Mouse (Mus musculus): ENCODE results near the gene Col11a1. TPM values are rescaled to one million over a fixed set of nuclear protein-coding genes. Genes with fewer than 3 reads are reported as not detected.

Gene Col11a1
- 10 to 100 TPM; 47.0 to 92.3 TPM for total RNA-seq (2021)
- long read RNA-seq, experiment 1, full-length matches to known transcripts, result 30 of 52 reads
- long read RNA-seq, experiment 1, partial matches to known transcripts, result 19 of 52 reads
- long read RNA-seq, experiment 1, other reads (novel, unspliced or antisense), result 3 of 52 reads
- long read RNA-seq, experiment 2, full-length matches to known transcripts, result 19 of 36 reads
- long read RNA-seq, experiment 2, partial matches to known transcripts, result 14 of 36 reads
- long read RNA-seq, experiment 2, other reads (novel, unspliced or antisense), result 3 of 36 reads

DNA sequence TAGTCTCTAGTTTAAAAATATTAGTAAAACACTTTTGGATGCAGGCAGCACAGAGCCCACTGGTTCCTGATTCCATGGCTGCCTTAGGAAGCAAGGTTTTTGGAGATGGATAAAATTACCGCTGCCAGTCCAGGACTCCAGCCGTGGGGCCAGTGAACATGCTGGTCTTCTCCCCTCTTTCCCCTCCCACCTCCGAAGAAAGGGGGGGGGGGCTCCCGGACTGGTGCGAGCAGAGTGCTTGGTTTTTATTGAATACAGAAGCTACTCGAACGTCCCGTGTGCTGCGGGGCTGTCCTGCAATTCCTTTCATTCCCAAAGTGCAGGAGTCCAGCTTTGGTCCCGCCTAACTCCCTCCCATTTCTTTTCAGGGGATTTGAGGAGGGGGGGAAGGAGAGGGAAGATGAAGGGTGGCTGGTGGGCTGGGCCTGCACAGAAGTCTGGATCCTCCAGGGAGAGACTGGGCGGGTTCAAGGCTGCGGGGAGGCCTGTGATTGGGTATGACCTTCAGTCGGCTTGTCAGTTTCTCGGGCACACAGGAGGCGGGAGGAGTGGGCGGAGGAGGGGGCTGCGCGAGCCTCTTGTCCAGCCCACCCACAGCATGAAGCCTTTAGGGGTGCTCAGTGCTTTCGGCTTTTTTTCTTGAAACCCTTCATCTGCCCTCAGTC lies at the start of gene Col11a1:
TSS of gene Col11a1 (plus strand) at position 570 of the 665 bp plus-strand sequence.
- peak; percentile 43 for DNase-seq

- no peak for DNase-seq
These were observed 39.4 kb upstream of the Col11a1 start for GRCm38 (mm10) chr3:113990936-113991335.

DNA sequence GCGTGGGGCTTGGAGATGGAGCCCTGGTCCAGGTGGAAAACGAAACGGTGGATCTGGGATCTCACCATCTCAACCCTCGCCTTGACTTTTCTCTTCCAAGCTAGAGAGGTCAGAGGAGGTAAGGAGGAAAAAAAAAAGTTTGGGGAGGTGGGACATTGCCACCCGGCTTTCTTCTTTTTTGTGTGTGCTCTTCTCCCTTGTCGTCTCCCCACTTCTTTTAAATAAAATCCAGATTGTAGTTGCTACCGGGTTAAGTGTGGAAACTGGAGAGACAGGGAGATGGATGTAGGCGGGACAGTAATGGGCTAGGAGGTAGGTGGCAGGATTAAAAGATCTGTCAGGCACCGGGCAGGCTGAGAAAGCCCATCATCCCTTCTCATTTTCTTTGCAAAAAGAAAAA lies 546 bp downstream of the Col11a1 start:
- no peak for DNase-seq

- peak; percentile 5 for DNase-seq
These were observed 1.2 kb downstream of the Col11a1 start for GRCm38 (mm10) chr3:114031351-114032213.

GRCm38 (mm10) chr3:114032333-114032732 lies 2.0 kb downstream of the Col11a1 start:
- no peak for DNase-seq

DNA sequence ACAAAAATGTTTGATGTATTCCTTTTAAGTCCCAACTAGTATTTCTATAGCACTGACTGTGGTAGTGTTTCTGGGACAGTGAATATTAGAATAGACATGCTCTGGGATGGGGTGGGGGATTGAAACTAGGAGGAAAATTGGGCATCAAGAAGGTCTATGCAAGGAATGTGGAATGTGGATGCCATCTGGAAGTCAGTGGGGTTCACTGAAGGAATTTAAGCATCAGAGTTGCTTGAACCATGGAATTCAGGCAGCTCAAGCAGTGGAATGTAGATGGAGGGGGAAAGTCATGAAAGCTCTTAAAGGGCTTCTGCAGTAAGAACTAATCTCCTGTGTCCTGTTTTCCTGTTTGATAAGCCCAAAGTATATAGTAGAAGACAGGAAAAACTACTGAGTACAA lies 22.1 kb downstream of the Col11a1 start:
- DNase-seq, result no peak

- DNase-seq, result no peak
These were observed 23.2 kb downstream of the Col11a1 start for GRCm38 (mm10) chr3:114053501-114053900.

DNA sequence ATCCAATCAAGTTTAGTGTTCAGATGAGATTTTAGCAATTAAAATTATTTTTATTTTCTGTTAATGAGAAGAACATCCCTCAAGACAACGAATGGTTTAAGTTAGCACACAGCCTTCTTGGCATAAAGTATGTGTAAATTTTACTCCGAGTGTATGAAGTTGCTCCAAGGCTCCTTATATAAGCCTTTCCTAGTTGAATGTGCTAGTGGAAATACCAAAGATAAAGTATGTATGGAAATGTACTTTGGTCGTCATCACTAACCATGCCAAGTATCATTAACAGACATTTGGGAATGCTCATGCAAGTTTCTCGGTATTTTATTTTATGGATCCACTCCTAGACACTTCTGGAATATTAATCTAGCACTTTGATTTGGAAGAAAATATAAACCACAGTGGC lies 34.8 kb downstream of the Col11a1 start:
- DNase-seq, result no peak

DNA sequence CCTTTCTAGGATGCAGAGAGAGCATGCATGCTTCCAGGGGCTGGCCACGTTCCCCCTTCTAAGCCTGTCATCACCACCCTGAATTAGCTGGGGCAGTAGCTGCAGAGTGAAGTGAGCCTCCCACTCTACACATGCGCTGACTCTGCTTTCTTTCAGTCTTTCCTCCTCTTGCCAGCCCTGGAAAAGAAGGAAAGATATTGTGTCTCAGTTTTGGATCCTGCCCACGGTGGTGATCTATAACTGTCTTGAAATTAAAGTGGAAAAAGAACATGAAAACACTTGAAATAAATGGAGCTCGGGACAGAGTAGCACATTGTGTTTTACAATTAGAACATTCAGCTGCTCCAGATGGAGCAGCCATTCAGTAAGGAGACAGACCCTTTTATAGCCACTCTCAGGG lies 35.2 kb downstream of the Col11a1 start:
- DNase-seq, result peak; percentile 19

DNA sequence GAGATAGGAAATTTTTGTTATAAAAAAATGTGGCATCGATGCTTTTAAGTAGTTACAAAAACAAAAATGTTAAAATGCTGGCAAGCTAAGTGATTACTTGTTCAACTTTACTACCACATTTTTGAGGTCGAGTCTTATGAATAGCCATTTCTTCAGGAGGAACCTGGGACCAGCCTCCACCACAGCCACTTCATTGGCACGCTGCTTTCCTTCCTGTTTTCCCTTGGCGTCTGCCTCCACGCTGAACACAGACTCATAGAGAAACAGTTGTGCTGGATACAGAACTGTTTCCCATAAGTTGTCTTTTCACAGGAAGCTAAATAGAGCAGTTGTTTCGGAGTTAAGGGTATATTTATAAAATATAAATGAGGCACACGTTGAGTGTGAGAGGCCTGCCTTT lies 69.0 kb downstream of the Col11a1 start:
- DNase-seq, result no peak

DNA sequence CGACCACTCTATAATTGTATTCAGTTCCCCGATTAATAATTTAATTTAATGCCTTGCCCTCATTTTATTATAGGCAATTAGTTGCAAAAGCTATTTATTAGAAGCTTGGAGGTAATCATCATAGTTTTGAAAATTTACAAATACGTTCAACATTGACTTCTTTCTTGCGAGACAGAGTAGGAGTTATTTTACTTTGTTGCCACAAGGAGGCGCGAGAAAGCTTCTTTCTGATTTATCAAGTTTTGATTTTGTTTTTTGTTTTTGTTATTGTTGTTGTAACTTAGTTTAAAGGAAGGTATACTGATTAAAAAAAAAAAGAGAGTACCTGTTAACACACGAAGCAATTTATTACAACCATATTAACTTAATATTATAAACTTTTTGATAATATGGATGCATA lies 76.8 kb downstream of the Col11a1 start:
- no peak for DNase-seq

DNA sequence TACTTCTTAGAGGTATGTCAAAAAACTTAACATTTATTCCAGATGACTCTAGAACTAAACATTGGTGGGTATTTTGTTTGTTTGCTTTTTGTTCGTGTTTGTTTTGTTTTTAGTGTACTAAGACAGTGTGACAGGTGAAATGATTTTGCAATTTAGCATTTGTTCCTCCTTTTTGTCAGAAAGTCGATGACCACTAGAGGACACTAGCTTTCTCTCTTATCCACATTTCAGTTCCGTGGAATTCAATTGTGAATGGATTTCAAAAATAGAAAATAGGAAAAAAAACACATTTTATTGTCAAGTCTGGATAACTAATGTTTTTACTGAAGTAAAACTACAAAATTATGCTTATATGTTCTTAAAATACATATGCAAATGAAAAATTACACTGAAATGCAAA lies 116.8 kb downstream of the Col11a1 start:
- no peak for DNase-seq

DNA sequence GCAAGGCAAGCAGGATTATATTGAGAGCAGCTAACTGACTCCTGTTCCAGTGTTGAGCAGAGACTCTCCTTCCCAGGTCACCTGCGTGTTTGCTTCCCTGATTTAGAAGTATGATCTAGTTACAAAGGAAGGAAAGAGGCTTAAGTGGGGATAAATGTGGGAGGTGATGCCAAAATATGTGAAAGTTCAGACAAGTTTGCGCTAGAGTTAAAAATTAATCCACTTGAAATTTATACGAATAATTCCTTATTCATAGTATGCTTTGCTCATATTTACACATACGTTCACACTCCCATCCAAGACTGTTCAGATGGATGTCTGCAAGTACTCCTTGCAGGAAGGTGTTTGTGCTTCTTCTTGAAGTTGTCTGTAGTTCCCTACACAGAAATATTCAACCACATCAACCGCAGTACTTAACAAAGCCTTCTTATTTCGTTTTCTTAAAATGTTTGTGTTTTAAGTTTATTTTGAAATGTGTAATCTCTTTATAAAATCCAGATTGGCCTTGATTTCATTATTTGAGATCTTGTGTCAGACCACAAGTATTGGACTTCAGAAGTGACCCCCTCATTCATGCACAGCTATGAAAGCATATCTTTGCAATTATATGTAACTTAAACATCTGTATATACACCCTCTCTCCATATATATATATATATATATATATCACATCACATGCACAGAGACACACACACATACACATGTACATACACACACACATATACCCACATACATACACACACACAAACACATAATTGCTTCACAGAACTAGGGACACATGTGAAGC lies 167.8 kb downstream of the Col11a1 start:
- no peak for DNase-seq

DNA sequence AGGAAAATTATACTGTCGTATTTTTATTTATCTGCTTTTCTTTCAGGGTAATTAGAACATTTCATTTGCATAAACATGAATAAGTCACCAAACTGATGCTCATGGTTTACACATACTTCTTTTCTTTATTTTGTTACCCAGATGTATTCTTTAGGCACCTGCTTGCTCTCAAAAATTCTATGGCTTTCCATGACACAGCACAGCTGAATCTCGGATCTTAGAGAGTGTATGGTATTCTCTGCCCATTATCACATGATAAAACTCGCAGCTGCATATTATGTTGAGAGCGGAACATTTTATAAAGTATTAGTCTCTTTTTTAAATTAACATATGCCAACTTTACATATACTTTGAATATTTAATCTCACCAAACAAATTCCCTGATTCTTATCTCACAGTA lies 181.9 kb downstream of the Col11a1 start:
- no peak for DNase-seq

GRCm38 (mm10) chr3:114216105-114216504 lies 185.8 kb downstream of the Col11a1 start:
- no peak for DNase-seq

- DNase-seq, result no peak
These were observed 199.2 kb downstream of the Col11a1 start for GRCm38 (mm10) chr3:114229501-114229900.

All from gastrocnemius, postnatal 10 days (tissue).